Mouse (Mus musculus) testis, adult 2 months (tissue): ENCODE measurements around the gene Ppp4r2.

Experiments used
- CTCF ChIP-seq: fragments of 200-500 bp; IDR thresholded peaks from 2 replicates; pipeline ENCODE4 v1.5.1; 2012; ENCODE audit warnings: low read depth, mild to moderate bottlenecking, inconsistent platforms, low read length, moderate library complexity; ENCODE audit not compliant: control insufficient read depth, insufficient read depth, insufficient replicate concordance
- POLR2A ChIP-seq: fragments of 200-500 bp; IDR thresholded peaks from 2 replicates; pipeline ENCODE4 v1.6.1; 2012; ENCODE audit warnings: low read depth, mild to moderate bottlenecking, inconsistent platforms, low read length, moderate library complexity; ENCODE audit not compliant: control insufficient read depth

- TF ChIP-seq CTCF, result no peak; the same call in 1 of the 2 replicates
- TF ChIP-seq POLR2A, result no peak
Observed at GRCm38 (mm10) chr6:100875862-100876623, 42.6 kb downstream of the Ppp4r2 start.
